8 mouse cellular contexts compared by ENCODE assay signal in genomic region chr4:33032045-33032444, GRCm38 (mm10). TPM values are rescaled to one million over a fixed set of nuclear protein-coding genes. Genes with fewer than 3 reads are reported as not detected.
DNase-seq lines count a peak whose midpoint lies in the region; ATAC-seq and TF ChIP-seq lines count a peak whose summit lies in the region.

No protein-coding gene starts in this region.

- no peak for DNase-seq in heart, adult 2 months
- no peak for DNase-seq in heart, adult 11 months
- no peak for DNase-seq in layer of hippocampus, postnatal 10 days (ENCODE audit: low spot score in 2 of 2)
- DNase-seq in urinary bladder, postnatal 14 days (ENCODE audit: low spot score) = no peak

- H3K4me3 ChIP-seq in heart, adult 2 months = peak overlapping the region; percentile 90
- H3K4me3 ChIP-seq in C2C12 (ENCODE audit: insufficient read depth, poor library complexity, severe bottlenecking) = peak overlapping the region; percentile 84
- H3K4me3 ChIP-seq in forebrain, embryonic 12.5 days (replicated peaks) = peak overlapping the region; percentile 88
- H3K4me3 ChIP-seq in liver, embryonic 15.5 days (replicated peaks) = peak overlapping the region; percentile 83

- H3ac ChIP-seq in C2C12 (ENCODE audit: control insufficient read depth, insufficient read length, low read depth) = no peak overlapping the region

- H3K27ac ChIP-seq in heart, adult 2 months = peak overlapping the region; percentile 97
- no peak overlapping the region for H3K27ac ChIP-seq in forebrain, embryonic 12.5 days
- peak overlapping the region; percentile 91 for H3K27ac ChIP-seq in liver, embryonic 15.5 days (replicated peaks)

- no peak for TF ChIP-seq POLR2A in heart, adult 2 months (IDR thresholded peaks at IDR 0.05; ENCODE audit: insufficient read depth, low read depth, low read length)

- peaks cover 8% of the 10 kb centered on the region for H3K36me3 ChIP-seq in heart, adult 2 months (ENCODE audit: control insufficient read depth, insufficient read depth, low read length)
- peaks cover 13% of the 10 kb centered on the region for H3K36me3 ChIP-seq in C2C12 (ENCODE audit: control insufficient read depth, insufficient read depth)
- peaks cover 13% of the 10 kb centered on the region for H3K36me3 ChIP-seq in forebrain, embryonic 12.5 days (replicated peaks)
- H3K36me3 ChIP-seq in liver, embryonic 15.5 days (replicated peaks) = peaks cover 18% of the 10 kb centered on the region

- intact Hi-C loops in heart, adult 2 months (cut with DNase I) = loop anchor here (5.0 to 10.0 kb wide), 4 partner anchors 85 to 377 kb away; partner anchors contain the start of genes Lyrm2, Mdn1 and Rngtt

- no peaks in the 10 kb centered on the region for H3K9me3 ChIP-seq in forebrain, embryonic 12.5 days
- no peaks in the 10 kb centered on the region for H3K9me3 ChIP-seq in liver, embryonic 15.5 days (replicated peaks)

- peaks cover 6% of the 10 kb centered on the region; the same call in 1 of the 2 replicates for H3K79me2 ChIP-seq in heart, adult 2 months (replicated peaks; ENCODE audit: control insufficient read depth, insufficient read depth, low read length)
- peaks cover 66% of the 10 kb centered on the region for H3K79me2 ChIP-seq in C2C12 (ENCODE audit: control insufficient read depth, insufficient read depth)

- peaks cover 6% of the 10 kb centered on the region for H3K4me1 ChIP-seq in heart, adult 2 months (ENCODE audit: control insufficient read depth, insufficient read depth, low read length)
- peaks cover 26% of the 10 kb centered on the region for H3K4me1 ChIP-seq in forebrain, embryonic 12.5 days
- peaks cover 38% of the 10 kb centered on the region for H3K4me1 ChIP-seq in liver, embryonic 15.5 days (replicated peaks)

- ATAC-seq in forebrain, embryonic 12.5 days (ENCODE audit: low FRiP score) = no peak
- ATAC-seq in liver, embryonic 15.5 days (ENCODE audit: insufficient read depth) = no peak
- ATAC-seq in monocyte, adult 5-6 weeks (replicated peaks; ENCODE audit: insufficient number of reproducible peaks, low FRiP score, low TSS enrichment, poor library complexity, severe bottlenecking) = no peak

- no peaks in the 10 kb centered on the region for H3K27me3 ChIP-seq in heart, adult 2 months (ENCODE audit: control insufficient read depth, insufficient read depth, low read length)
- H3K27me3 ChIP-seq in C2C12 (ENCODE audit: control insufficient read depth, insufficient read depth, insufficient read length) = no peaks in the 10 kb centered on the region
- no peaks in the 10 kb centered on the region for H3K27me3 ChIP-seq in forebrain, embryonic 12.5 days
- H3K27me3 ChIP-seq in liver, embryonic 15.5 days = peaks cover 18% of the 10 kb centered on the region

- 20% methylated on average over 4 of the region's 4 CpGs for WGBS in heart, adult 2 months
- 5% methylated on average over 4 of the region's 4 CpGs for WGBS in forebrain, embryonic 12.5 days
- 26% methylated on average over 4 of the region's 4 CpGs for WGBS in liver, embryonic 15.5 days (ENCODE audit: insufficient replicate concordance)

- peak overlapping the region; percentile 94; the same call in 1 of the 2 replicates for H3K9ac ChIP-seq in heart, adult 2 months (ENCODE audit: low read depth, low read length)
- peak overlapping the region; percentile 93 for H3K9ac ChIP-seq in forebrain, embryonic 12.5 days
- peak overlapping the region; percentile 94 for H3K9ac ChIP-seq in liver, embryonic 15.5 days

- TF ChIP-seq CTCF in heart, adult 2 months (IDR thresholded peaks at IDR 0.05) = no peak
- no peak for TF ChIP-seq CTCF in C2C12 (IDR thresholded peaks at IDR 0.05; ENCODE audit: control insufficient read depth, insufficient read depth, insufficient read length)

- H3K79me3 ChIP-seq in C2C12 (ENCODE audit: low read depth) = peaks cover 53% of the 10 kb centered on the region

- TF ChIP-seq EP300 in heart, adult 2 months (IDR thresholded peaks at IDR 0.05; ENCODE audit: insufficient read depth, low read depth, low read length) = no peak

- peak overlapping the region; percentile 65 for H3K4me2 ChIP-seq in forebrain, embryonic 12.5 days
- peak overlapping the region; percentile 91 for H3K4me2 ChIP-seq in liver, embryonic 15.5 days

TF ChIP-seq in C2C12, 6 proteins besides CTCF, POLR2A, EP300 and RAD21:
- TF ChIP-seq USF1 (IDR thresholded peaks at IDR 0.05; ENCODE audit: low read depth) (no peak), MAX (IDR thresholded peaks at IDR 0.05) (no peak), MYOG (IDR thresholded peaks at IDR 0.05; ENCODE audit: control insufficient read depth, extremely low read depth, insufficient read length) (no peak), CEBPB (IDR thresholded peaks at IDR 0.05; ENCODE audit: low read depth) (no peak), MYOD1 (IDR thresholded peaks at IDR 0.05; ENCODE audit: control insufficient read depth, insufficient read length, low read depth) (no peak), FOSL1 (IDR thresholded peaks at IDR 0.05; ENCODE audit: insufficient read depth, low read length, poor library complexity, severe bottlenecking) (no peak)
TF ChIP-seq in C2C12: peak in this region for 0.

RNA-seq across cellular contexts. Expression of gene Ube2j1, which starts 0.8 kb away (rescaled TPM):
- 10 to 100 TPM; 40.8 to 41.9 TPM for total RNA-seq in heart, adult 2 months (2021)
- 14.1 and 20.1 TPM in 2 replicates for polyA plus RNA-seq in heart, adult 2 months (2012; rRNA removed)
- polyA plus RNA-seq in C2C12 (2012; fragmentation: generic; extraction: Trizol) = 42.7 TPM
- 50.5 and 51.9 TPM in 2 replicates for polyA plus RNA-seq in forebrain, embryonic 12.5 days (2016; fragmentation: Nextera tagmentation; extraction: Ambion mirVana)
- polyA plus RNA-seq in liver, embryonic 15.5 days (2015; fragmentation: Nextera tagmentation; extraction: Ambion mirVana) = 25.0 and 30.2 TPM in 2 replicates
- 58.3 to 78.3 TPM (median 74.0 TPM) in 3 replicates for total RNA-seq in monocyte, adult 5-6 weeks (2017)
- total RNA-seq in layer of hippocampus, postnatal 10 days (2021) = 100 to 1,000 TPM in 1 of 2 experiments, 10 to 100 TPM in 1; 89.4 to 109 TPM

RNA-seq across cellular contexts. Expression of gene Gabrr2, which starts 30.8 kb away (rescaled TPM):
- total RNA-seq in heart, adult 2 months (2021) = 1 to 10 TPM; 1.6 to 2.6 TPM
- polyA plus RNA-seq in heart, adult 2 months (2012; rRNA removed) = 4.9 and 7.5 TPM in 2 replicates
- 0.11 TPM for polyA plus RNA-seq in C2C12 (2012; fragmentation: generic; extraction: Trizol)
- 0.32 and 0.55 TPM in 2 replicates for polyA plus RNA-seq in forebrain, embryonic 12.5 days (2016; fragmentation: Nextera tagmentation; extraction: Ambion mirVana)
- 0.12 TPM in 1 of 2 replicates, not detected in the other for polyA plus RNA-seq in liver, embryonic 15.5 days (2015; fragmentation: Nextera tagmentation; extraction: Ambion mirVana)
- total RNA-seq in monocyte, adult 5-6 weeks (2017) = 0.78 TPM in 1 of 3 replicates, not detected in the others
- total RNA-seq in layer of hippocampus, postnatal 10 days (2021) = not detected

RNA-seq across cellular contexts. Expression of gene Rragd, which starts 49.2 kb away (rescaled TPM):
- total RNA-seq in heart, adult 2 months (2021) = 100 to 1,000 TPM in 1 of 2 experiments, 10 to 100 TPM in 1; 81.2 to 101 TPM
- 30.5 and 57.6 TPM in 2 replicates for polyA plus RNA-seq in heart, adult 2 months (2012; rRNA removed)
- 4.9 TPM for polyA plus RNA-seq in C2C12 (2012; fragmentation: generic; extraction: Trizol)
- polyA plus RNA-seq in forebrain, embryonic 12.5 days (2016; fragmentation: Nextera tagmentation; extraction: Ambion mirVana) = 31.2 and 31.8 TPM in 2 replicates
- 1.9 and 2.3 TPM in 2 replicates for polyA plus RNA-seq in liver, embryonic 15.5 days (2015; fragmentation: Nextera tagmentation; extraction: Ambion mirVana)
- total RNA-seq in monocyte, adult 5-6 weeks (2017) = 0.19 to 0.64 TPM (median 0.29 TPM) in 3 replicates
- 10 to 100 TPM; 54.9 to 55.0 TPM for total RNA-seq in layer of hippocampus, postnatal 10 days (2021)
